Mouse (Mus musculus) cerebellum, adult 18-20 months (tissue): Measurements from ENCODE around the gene Olfr461.
"Not testable (repeated sequence)": the region's sequence is repeated elsewhere in the genome, so short reads cannot be mapped to it uniquely, and the experiment has no call there.

Source experiments
- DNase-seq, 2 experiments: peaks; one replicate each; pipeline ENCODE4 v3.0.0; 2021

The Olfr461 gene

GRCm38 (mm10) chr6:40554950-40555349 is at the start of gene Olfr461:
Gene Olfr461 (minus strand): TSS chr6:40555050.
- DNase-seq: no peak

- DNase-seq: not testable (repeated sequence)
Observed at GRCm38 (mm10) chr6:40598546-40598945, 43.7 kb upstream of the Olfr461 start.

- DNase-seq: no peak
Observed at GRCm38 (mm10) chr6:40594804-40595550, 40.1 kb upstream of the Olfr461 start.

- no peak for DNase-seq
Observed at GRCm38 (mm10) chr6:40588346-40588745, 33.5 kb upstream of the Olfr461 start.

- DNase-seq: no peak
Observed at GRCm38 (mm10) chr6:40585645-40586044, 30.8 kb upstream of the Olfr461 start, which contains the start of gene Clec5a. Gene Clec5a (minus strand): TSS chr6:40585821.

- no peak for DNase-seq
Observed at GRCm38 (mm10) chr6:40584336-40584735, 29.5 kb upstream of the Olfr461 start.

- DNase-seq: no peak
Observed at GRCm38 (mm10) chr6:40576305-40576704, 21.5 kb upstream of the Olfr461 start.

- DNase-seq: no peak
Observed at GRCm38 (mm10) chr6:40573618-40574017, 18.8 kb upstream of the Olfr461 start.

- DNase-seq: no peak
Observed at GRCm38 (mm10) chr6:40569187-40569586, 14.3 kb upstream of the Olfr461 start, which contains the start of gene Olfr460. Gene Olfr460 (plus strand): TSS chr6:40569487.

GRCm38 (mm10) chr6:40544690-40545089 is 10.2 kb downstream of the Olfr461 start:
- no peak for DNase-seq

- DNase-seq: no peak
Observed at GRCm38 (mm10) chr6:40519408-40519807, 35.4 kb downstream of the Olfr461 start, which contains the start of gene Prss37. Gene Prss37 (minus strand): TSS chr6:40519508.

- no peak for DNase-seq
Observed at GRCm38 (mm10) chr6:40493229-40493628, 61.6 kb downstream of the Olfr461 start, which contains the start of gene Tas2r108. Gene Tas2r108 (plus strand): TSS chr6:40493529.
